Mouse (Mus musculus) telencephalon, adult 2 months (tissue): ENCODE measurements around the gene Vps35l.
A peak's percentile ranks its signal among the peaks of the same experiment; 100 is the strongest.

Experiments used
- DNase-seq: peaks from one replicate; pipeline ENCODE4 v3.0.0-alpha.2; 2011; ENCODE audit warnings: low read depth, low spot score

Vps35l gene

GRCm38 (mm10) chr7:118819666-118820065 is 79.6 kb downstream of the Vps35l start:
- no peak for DNase-seq

DNA sequence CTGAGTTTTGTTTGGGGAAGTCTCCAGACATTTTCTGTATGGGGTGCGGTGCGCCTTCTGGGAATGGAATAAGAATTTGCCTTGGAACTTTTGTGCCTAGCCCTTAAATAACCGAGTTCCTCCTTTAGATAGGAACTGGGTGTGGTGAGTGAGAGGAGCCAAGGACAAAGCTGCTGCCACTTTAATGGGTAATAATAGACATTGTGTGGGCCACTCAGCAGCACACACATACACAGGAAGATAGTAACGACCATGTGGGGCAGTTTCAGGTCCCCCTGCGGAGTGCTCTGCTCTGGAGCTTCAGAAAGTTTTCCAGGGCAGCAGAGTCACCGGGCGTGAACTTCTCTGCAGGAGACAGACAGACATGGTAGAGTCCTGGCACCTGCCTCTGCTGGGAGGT is 81.3 kb downstream of the Vps35l start:
- no peak for DNase-seq

DNA sequence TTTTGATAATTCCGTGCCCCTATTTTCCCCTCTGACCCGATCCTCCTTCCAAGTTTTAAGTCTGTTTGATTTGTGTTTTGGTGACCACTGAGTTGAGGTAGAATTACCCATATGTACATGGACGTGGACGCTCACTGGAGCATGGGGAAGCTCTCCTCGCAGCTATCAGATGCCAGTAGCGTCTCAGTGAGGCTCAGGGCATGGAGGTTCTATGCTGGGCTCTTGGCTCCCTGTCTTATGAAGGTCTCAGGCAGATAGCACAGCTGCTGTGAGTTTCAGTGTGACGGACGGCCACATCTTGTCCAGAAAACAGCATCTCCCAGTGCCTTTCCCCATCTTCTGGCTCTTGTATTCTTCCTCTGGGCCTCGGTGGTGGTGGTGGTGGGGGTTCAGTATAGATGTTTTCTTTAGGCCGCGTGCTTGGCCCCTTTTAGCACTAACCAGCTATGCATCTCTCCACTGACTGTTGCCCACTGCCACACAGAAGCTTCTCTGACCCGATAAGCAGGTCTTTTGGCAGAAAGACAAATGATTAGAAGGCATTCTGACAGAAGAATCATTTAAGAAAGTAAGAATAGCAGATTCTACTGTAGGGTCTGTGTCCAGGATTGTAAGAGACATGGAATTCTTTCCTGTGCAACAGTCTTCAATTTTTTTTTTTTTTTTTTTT is 82.0 kb downstream of the Vps35l start:
- DNase-seq = no peak

DNA sequence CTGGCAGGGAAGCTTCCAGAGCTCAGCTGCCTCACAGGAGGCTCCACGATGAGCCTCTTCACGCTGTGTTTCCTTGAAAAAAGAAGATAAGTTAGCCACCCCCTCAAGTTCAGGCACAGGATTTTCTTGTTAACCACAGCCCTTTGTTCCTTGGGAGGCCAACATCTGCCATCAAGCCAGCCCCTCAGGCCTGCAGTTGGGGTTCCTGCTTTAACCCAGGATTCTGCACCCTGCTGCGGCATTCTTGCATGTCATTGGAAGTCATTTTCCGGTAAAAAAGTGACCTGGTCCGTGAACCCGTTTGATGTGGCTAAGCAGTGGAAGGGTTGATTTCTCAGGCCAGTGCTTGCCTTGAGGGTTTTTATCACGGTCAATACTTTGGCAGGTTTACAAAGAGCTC is 84.4 kb downstream of the Vps35l start:
- DNase-seq = no peak

- DNase-seq = no peak
These were observed 88.0 kb downstream of the Vps35l start for GRCm38 (mm10) chr7:118827975-118828416.

DNA sequence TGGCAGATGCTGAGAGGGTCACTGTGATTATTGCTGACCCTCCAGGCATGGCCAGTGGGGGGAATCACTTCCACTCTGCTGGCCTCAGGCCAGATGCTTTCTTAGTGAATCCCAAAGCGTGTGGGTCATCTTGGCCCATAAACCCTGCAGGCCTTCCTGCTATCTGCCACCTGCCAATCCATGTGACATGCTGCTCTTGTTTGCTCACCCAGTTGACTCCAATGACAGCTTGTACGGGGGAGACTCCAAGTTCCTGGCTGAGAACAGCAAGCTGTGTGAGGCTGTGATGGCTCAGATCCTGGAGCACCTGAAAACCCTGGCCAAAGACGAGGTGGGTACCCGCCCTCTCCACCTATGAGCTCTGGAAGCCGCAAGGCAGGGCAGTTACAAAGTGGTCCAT is 97.9 kb downstream of the Vps35l start:
- DNase-seq = no peak

DNA sequence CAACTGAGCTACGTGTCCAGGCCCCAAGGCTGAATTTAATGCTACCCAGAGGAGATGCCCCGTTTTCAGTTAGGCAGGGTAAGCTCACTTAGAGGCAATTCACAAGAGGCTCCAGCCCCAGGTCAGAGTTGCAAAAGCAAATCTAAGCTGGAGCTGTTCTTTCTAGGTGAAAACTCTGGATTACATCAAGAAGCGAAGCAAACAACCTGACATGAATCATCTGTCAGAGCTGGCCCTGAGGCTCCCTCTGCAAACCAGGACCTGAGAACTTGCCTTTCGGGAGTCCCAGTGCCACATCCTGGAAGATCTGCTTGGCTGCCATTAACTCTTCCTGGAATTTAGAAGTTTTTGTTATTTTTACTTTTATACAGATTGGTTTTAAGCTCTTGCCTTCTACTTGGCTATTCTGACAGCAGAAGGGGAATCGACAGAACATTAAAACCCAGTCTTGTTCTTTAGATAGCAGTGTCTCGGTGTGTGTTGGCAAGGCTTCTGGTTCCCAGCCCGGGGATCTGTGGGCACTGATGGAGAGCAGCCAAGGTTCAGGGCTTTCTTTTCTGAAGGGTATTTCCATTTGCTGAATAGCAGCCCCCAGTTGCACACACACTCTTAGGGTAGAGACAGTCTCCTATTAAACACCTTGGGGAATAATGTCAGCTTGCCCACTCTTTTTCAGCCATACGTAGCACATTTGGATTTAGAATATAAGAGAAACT is 101.2 kb downstream of the Vps35l start:
- no peak for DNase-seq

- DNase-seq = peak; percentile 31
These were observed 101.8 kb downstream of the Vps35l start for GRCm38 (mm10) chr7:118841796-118842195.

- no peak for DNase-seq
These were observed 102.9 kb downstream of the Vps35l start for GRCm38 (mm10) chr7:118842938-118843337.

DNA sequence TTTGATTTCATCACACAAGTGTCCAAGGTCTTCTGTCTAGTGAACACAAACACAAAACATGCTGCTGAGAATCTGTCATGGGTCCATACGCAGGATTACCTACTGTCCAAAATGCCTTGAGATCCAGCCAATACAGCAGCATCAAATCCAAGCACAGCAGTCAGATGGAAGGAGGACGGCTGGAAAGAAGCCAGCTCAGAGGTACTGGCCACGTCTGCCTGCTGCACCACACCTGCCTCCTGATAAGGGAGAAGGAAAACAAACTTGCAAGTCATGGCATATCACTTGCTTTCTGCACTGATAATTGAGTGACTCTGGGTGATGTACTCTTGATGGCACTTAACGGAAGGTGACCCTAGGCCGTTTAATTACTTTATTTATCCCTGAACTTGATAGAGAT is 105.1 kb downstream of the Vps35l start:
- DNase-seq = no peak

DNA sequence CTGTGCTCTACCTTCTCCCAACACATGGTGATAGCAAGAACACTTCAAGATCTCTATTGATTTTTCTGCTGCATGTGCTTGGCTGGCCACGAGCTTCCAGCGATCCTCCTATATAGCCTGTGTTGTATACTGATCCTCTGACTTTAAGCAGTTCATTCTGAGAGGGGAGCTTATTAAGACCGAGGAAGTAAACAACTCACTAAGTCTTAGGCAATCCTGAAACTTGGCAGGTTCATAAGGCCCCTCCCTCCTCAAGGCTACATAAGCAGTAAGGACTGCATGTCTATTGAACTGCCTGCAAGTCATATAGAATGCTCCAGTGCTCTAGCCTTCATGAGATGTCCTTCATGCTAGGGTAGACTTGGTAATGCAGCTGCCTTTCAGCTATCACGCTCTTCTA is 106.3 kb downstream of the Vps35l start:
- no peak for DNase-seq

DNA sequence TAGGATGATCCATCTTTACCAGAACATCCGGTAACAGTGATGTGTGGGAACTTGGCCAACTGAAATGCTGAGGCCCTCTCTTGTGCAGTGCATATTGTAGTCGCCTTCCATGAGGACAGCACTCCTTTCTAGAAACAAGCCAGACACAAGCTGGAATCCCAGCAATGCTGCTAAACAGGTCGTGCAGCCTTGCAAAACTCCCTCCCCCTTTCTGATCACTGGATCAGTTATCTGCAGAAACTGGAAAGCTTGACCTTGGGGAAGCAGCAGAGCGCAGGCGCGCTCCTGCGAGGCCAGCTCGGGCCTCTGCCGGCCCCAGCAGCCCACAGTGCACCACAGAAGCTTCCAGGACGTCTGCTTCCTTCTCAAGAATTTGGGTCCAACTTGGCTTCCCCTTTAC is 108.8 kb downstream of the Vps35l start:
- DNase-seq = no peak

DNA sequence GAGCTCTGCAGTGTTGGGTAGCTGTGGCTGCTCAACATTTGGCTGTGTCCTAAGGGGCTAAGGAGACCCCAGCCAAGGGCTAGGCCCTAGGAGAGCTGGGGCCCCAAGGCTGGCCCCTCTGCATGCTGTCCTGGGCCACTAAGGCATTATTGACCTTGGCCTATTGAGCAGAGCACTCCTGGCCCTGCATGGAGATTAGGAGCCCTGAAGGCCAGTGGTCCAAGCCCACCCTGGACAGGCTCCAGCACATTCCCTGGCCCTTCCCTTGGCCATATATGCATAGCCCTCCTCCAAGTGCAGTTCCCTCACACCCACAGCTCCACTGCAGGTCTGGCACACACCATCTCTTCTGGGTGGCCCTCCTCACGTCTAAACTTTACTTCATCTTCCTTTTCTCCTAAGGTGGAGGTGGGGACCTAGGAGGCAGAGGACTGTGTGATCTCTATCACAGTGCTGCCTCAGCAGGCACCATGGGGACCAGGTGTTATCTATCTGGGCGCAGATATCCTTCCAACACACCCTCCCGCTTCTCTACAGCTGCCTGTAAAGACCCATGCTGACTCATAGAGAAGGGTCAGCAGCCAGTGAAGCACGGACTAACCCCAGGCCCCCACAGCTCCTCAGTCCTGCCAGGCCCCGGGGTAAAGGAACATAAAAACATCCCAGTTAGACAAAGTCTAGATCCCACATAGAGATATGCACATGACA is 109.7 kb downstream of the Vps35l start:
- no peak for DNase-seq

- no peak for DNase-seq
These were observed 110.8 kb downstream of the Vps35l start for GRCm38 (mm10) chr7:118850676-118851290.

DNA sequence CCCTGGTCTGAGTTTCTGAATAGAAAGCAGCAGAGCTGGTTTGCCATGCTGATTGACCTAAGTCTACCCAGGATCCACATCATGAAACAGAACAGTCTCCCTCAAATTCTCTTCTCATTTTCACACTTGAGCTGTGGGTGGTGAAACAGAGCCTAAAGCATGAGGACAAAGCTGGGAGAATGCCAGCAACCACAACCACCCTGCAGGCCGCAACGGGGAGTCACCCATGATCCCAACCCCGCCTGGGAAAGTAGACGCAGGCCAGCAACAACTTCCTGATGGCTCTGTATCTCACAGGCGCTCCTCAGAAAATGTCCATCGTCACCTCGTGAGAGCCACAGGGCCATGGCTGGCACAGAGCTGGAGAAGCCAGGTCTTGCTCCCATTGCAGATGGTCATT is 111.5 kb downstream of the Vps35l start:
- no peak for DNase-seq

- no peak for DNase-seq
These were observed 112.6 kb downstream of the Vps35l start for GRCm38 (mm10) chr7:118852611-118853010.

- no peak for DNase-seq
These were observed 114.6 kb downstream of the Vps35l start for GRCm38 (mm10) chr7:118854606-118855005.

DNA sequence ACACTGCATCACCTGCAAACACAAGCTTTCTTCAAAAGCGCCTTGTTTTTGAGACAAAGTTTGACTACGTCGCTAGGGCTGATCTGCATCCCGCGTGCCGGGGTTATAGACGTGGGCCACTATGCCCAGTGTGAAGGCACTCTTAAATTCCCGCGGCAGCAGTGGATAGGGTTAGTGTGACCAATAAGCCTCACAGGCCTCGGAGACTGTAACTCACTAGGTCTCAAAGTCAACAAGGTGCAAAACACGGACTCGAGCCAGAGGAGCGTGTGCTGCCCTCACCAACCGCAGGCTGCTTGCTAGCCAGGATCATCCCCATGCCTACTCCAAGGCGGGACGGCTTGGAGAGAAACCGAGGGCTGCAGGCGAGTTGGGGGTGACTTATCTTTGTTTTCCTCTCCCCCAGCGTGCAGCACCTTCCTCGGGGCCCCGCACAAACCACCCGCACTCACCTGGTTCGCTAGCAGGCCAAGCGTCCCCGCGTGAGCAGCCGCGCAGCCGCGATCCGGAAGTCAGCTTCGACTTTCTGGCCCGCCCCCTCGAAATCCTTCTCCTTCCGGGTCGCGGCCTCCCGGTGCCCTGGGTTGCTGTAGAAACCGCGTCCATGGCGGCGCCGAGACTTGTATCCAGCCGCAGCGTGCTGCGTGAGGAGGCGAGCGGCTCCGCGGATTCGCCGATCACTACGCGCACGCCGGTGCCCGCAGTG is 115.3 kb downstream of the Vps35l start, which contains the start of gene Iqck:
Gene Iqck (plus strand): TSS at position 582 of the 706 bp plus-strand sequence.
- peak; percentile 88 for DNase-seq

DNA sequence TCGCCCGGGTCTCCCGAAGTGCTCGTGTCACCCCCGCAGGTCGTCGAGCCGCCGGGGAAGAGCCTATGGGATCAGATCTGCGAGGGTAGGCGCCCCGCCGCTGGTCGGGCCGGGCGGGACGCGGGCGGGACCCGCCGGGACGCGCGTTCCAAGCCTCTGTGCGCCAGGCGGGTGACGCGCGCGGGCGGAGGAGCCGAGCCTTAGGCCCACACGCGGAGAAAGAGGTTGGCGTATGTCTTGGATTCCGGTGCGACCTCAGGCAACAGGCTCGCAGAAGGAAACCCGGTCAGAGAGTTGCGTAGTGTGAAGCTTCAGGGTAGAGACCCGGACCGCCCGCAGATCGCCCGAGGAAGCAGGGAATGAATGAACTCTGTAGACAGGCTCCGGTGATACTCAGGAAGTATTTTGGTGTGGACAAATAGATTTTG is 115.9 kb downstream of the Vps35l start, which contains the start of gene Knop1:
Gene Knop1 (minus strand): TSS at position 378 of the 428 bp plus-strand sequence.
- DNase-seq = no peak

DNA sequence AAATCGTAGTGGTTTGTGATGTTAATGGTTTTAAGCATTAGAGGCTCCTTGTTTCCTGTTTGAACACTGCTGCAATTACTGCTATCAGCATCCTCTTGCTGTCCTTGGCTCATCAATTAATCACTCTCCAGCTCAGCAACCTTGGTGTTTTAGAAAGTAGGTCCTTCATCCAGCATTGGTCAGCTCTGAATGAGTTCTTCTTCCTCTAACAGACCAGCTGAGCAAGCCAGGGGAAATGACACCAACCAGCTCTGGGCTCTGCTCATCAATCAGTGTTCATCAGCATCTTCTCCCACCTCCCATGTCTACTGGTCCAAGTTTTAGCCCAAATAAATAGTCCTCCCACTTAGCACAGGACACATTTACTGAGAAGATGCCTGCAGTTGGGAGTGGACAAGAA is 118.6 kb downstream of the Vps35l start:
- DNase-seq = no peak

DNA sequence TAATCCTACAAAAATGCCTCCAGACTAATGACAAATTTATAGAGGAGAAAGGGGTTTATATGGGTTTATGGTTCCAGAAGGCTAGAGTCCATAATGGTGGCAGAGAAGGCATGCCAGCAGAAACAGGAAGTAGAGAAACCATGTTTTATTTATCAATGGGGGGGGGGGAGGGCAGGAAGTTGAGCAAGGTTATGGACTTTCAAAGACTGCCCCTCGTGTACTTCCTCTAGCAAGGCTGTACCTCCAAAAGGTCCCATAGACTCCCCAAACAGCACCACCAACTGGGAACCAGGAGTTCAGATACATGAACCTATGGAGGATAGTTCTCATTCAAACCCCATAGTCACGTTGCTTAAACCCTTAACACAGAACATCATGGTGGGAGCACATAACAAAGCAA is 125.3 kb downstream of the Vps35l start:
- no peak for DNase-seq
